Mouse (Mus musculus): ENCODE results near the gene Zfyve26. TPM values are rescaled to one million over a fixed set of nuclear protein-coding genes. Genes with fewer than 3 reads are reported as not detected.

The Zfyve26 gene
- polyA plus RNA-seq, 2 experiments = 16.8 to 29.7 TPM

- ATAC-seq (ENCODE audit: low FRiP score, low read depth) (no peak), DNase-seq (ENCODE audit: low spot score) (no peak)
- Histone ChIP-seq H3K9me3 (ENCODE audit: control insufficient read depth, low read length) (no peaks in the 10 kb centered on the region), H3K27ac (replicated peaks; ENCODE audit: low read depth, low read length) (no peak overlapping the region), H3K9ac (ENCODE audit: low read depth, low read length, severe bottlenecking) (no peak overlapping the region), H3K36me3 (ENCODE audit: control insufficient read depth, insufficient read depth, low read length) (no peaks in the 10 kb centered on the region), H3K27me3 (ENCODE audit: control insufficient read depth, insufficient read depth, low read length) (no peaks in the 10 kb centered on the region), H3K4me1 (ENCODE audit: control insufficient read depth, insufficient read depth, low read length) (no peaks in the 10 kb centered on the region), H3K4me2 (replicated peaks; ENCODE audit: low read depth, low read length, severe bottlenecking) (no peak overlapping the region), H3K4me3 (replicated peaks; ENCODE audit: low read length) (no peak overlapping the region)
- 81% methylated on average over 5 of the region's 5 CpGs for WGBS
- TF ChIP-seq POLR2A (IDR thresholded peaks at IDR 0.05; ENCODE audit: borderline replicate concordance, extremely low read depth, insufficient read depth, insufficient read length) = no peak
Observed at GRCm38 (mm10) chr12:79317339-79317738, 21.2 kb upstream of the Zfyve26 start.

- Histone ChIP-seq H3K4me3 (replicated peaks; ENCODE audit: low read length) (no peak overlapping the region), H3K9me3 (ENCODE audit: control insufficient read depth, low read length) (no peaks in the 10 kb centered on the region), H3K27ac (replicated peaks; ENCODE audit: low read depth, low read length) (no peak overlapping the region), H3K36me3 (ENCODE audit: control insufficient read depth, insufficient read depth, low read length) (no peaks in the 10 kb centered on the region), H3K9ac (ENCODE audit: low read depth, low read length, severe bottlenecking) (no peak overlapping the region), H3K4me2 (replicated peaks; ENCODE audit: low read depth, low read length, severe bottlenecking) (no peak overlapping the region), H3K4me1 (ENCODE audit: control insufficient read depth, insufficient read depth, low read length) (no peaks in the 10 kb centered on the region), H3K27me3 (ENCODE audit: control insufficient read depth, insufficient read depth, low read length) (no peaks in the 10 kb centered on the region)
- whole genome bisulfite sequencing = 87% methylated on average over 4 of the region's 4 CpGs
- ATAC-seq (ENCODE audit: low FRiP score, low read depth) (no peak), DNase-seq (ENCODE audit: low spot score) (no peak)
- no peak for TF ChIP-seq POLR2A (IDR thresholded peaks at IDR 0.05; ENCODE audit: borderline replicate concordance, extremely low read depth, insufficient read depth, insufficient read length)
Observed at GRCm38 (mm10) chr12:79313721-79314120, 17.6 kb upstream of the Zfyve26 start.

- Histone ChIP-seq H3K27ac (replicated peaks; ENCODE audit: low read depth, low read length) (no peak overlapping the region), H3K4me1 (ENCODE audit: control insufficient read depth, insufficient read depth, low read length) (no peaks in the 10 kb centered on the region), H3K27me3 (ENCODE audit: control insufficient read depth, insufficient read depth, low read length) (no peaks in the 10 kb centered on the region), H3K36me3 (ENCODE audit: control insufficient read depth, insufficient read depth, low read length) (no peaks in the 10 kb centered on the region), H3K4me2 (replicated peaks; ENCODE audit: low read depth, low read length, severe bottlenecking) (no peak overlapping the region), H3K9me3 (ENCODE audit: control insufficient read depth, low read length) (no peaks in the 10 kb centered on the region), H3K4me3 (replicated peaks; ENCODE audit: low read length) (no peak overlapping the region), H3K9ac (ENCODE audit: low read depth, low read length, severe bottlenecking) (no peak overlapping the region)
- ATAC-seq (ENCODE audit: low FRiP score, low read depth) (no peak), DNase-seq (ENCODE audit: low spot score) (no peak)
- no peak for TF ChIP-seq POLR2A (IDR thresholded peaks at IDR 0.05; ENCODE audit: borderline replicate concordance, extremely low read depth, insufficient read depth, insufficient read length)
- WGBS = 70% methylated on average over 4 of the region's 4 CpGs
Observed at GRCm38 (mm10) chr12:79306013-79306412, 9.9 kb upstream of the Zfyve26 start.

- ATAC-seq (ENCODE audit: low FRiP score, low read depth) = no peak
- 68% methylated on average over 1 of the region's 1 CpGs for WGBS
- H3K4me3 ChIP-seq (replicated peaks; ENCODE audit: low read length) = no peak overlapping the region
- no peak overlapping the region for H3K27ac ChIP-seq (replicated peaks; ENCODE audit: low read depth, low read length)
- no peaks in the 10 kb centered on the region for H3K36me3 ChIP-seq (ENCODE audit: control insufficient read depth, insufficient read depth, low read length)
- H3K4me1 ChIP-seq (ENCODE audit: control insufficient read depth, insufficient read depth, low read length) = no peaks in the 10 kb centered on the region
- H3K9me3 ChIP-seq (ENCODE audit: control insufficient read depth, low read length) = no peaks in the 10 kb centered on the region
- no peak for DNase-seq (ENCODE audit: low spot score)
- H3K9ac ChIP-seq (ENCODE audit: low read depth, low read length, severe bottlenecking) = no peak overlapping the region
- H3K27me3 ChIP-seq (ENCODE audit: control insufficient read depth, insufficient read depth, low read length) = no peaks in the 10 kb centered on the region
- no peak overlapping the region for H3K4me2 ChIP-seq (replicated peaks; ENCODE audit: low read depth, low read length, severe bottlenecking)
- TF ChIP-seq POLR2A (IDR thresholded peaks at IDR 0.05; ENCODE audit: borderline replicate concordance, extremely low read depth, insufficient read depth, insufficient read length) = no peak
Observed at GRCm38 (mm10) chr12:79305131-79305530, 9.0 kb upstream of the Zfyve26 start.

GRCm38 (mm10) chr12:79301802-79302201 is 5.7 kb upstream of the Zfyve26 start:
- H3K4me1 ChIP-seq (ENCODE audit: control insufficient read depth, insufficient read depth, low read length) = 0 out of 2 replicates have a peak, but pooled peaks cover 3% of the 10 kb centered on the region
- H3K36me3 ChIP-seq (ENCODE audit: control insufficient read depth, insufficient read depth, low read length) = no peaks in the 10 kb centered on the region
- H3K4me3 ChIP-seq (replicated peaks; ENCODE audit: low read length) = no peak overlapping the region
- H3K4me2 ChIP-seq (replicated peaks; ENCODE audit: low read depth, low read length, severe bottlenecking) = no peak overlapping the region
- TF ChIP-seq POLR2A (IDR thresholded peaks at IDR 0.05; ENCODE audit: borderline replicate concordance, extremely low read depth, insufficient read depth, insufficient read length) = no peak
- no peaks in the 10 kb centered on the region for H3K27me3 ChIP-seq (ENCODE audit: control insufficient read depth, insufficient read depth, low read length)
- 80% methylated on average over 9 of the region's 9 CpGs for WGBS
- no peak overlapping the region for H3K27ac ChIP-seq (replicated peaks; ENCODE audit: low read depth, low read length)
- H3K9ac ChIP-seq (ENCODE audit: low read depth, low read length, severe bottlenecking) = no peak overlapping the region
- ATAC-seq (ENCODE audit: low FRiP score, low read depth) = no peak
- no peaks in the 10 kb centered on the region for H3K9me3 ChIP-seq (ENCODE audit: control insufficient read depth, low read length)
- DNase-seq (ENCODE audit: low spot score) = no peak

Data from limb, embryonic 14.5 days (tissue).